Mouse (Mus musculus): Measurements from ENCODE around the gene Actr10. TPM values are rescaled to one million over a fixed set of nuclear protein-coding genes. Genes with fewer than 3 reads are reported as not detected.

Gene Actr10
- total RNA-seq, 2 experiments from 2014 or later: 134 to 142 TPM

GRCm38 (mm10) chr12:71006901-71007300, 69.2 kb downstream of the Actr10 start:
- no peak for DNase-seq
- intact Hi-C loops (cut with DNase I): no loop called here

GRCm38 (mm10) chr12:71009769-71010168, 72.1 kb downstream of the Actr10 start:
- DNase-seq: peak; percentile 32 to 47
- intact Hi-C loops (cut with DNase I): no loop called here

Other genes starting within 250 kb of the Actr10 start
- 10 to 100 TPM; 33.4 to 39.1 TPM for gene Frmd6, start 112.3 kb upstream of the Actr10 start, total RNA-seq (2021)
- gene Psma3, start 36.8 kb downstream of the Actr10 start, total RNA-seq (2021): 100 to 1,000 TPM; 193 to 201 TPM
- gene Arid4a, start 78.1 kb downstream of the Actr10 start, total RNA-seq (2021): 10 to 100 TPM; 14.3 to 17.0 TPM
- gene Tomm20l, start 173.6 kb downstream of the Actr10 start, total RNA-seq (2021): 1 to 10 TPM in 1 of 2 experiments, not detected in 1; 1.2 TPM
- gene Timm9, start 198.8 kb downstream of the Actr10 start, total RNA-seq (2021): 10 to 100 TPM; 26.5 to 30.0 TPM
- 1 to 10 TPM; 3.2 to 3.3 TPM for gene 2700049A03Rik, start 199.0 kb downstream of the Actr10 start, total RNA-seq (2021)